Mouse (Mus musculus): Measurements from ENCODE around the gene Cxcr4. TPM values are rescaled to one million over a fixed set of nuclear protein-coding genes. Genes with fewer than 3 reads are reported as not detected.

Gene Cxcr4
- polyA plus RNA-seq, 1 experiment = 2.3 TPM

DNA sequence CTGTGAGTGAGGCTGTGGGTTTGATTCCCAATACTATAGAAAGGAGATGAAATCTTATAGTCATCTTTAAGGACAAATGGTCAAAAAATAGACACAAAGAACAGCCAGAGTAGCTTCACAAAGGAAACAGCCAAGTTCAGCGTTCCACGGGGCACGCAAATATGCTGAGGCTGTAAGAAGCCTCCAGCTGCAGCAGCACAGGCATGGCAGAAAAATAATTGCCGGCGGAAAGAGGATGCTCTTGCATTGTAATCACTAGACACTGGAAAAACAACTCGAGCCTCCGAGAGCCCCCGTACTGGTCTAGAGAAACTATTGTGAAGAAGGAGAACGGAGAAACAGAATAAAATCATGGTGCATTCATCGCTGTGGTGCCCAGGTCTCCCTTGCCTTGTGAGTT, 52.5 kb downstream of the Cxcr4 start:
- Histone ChIP-seq H3K27ac (replicated peaks; ENCODE audit: low read depth, low read length) (no peak overlapping the region), H3K4me3 (ENCODE audit: insufficient read depth, low read depth, low read length) (no peak overlapping the region), H3K4me1 (ENCODE audit: control insufficient read depth, insufficient read depth, insufficient read length, low read length) (peaks cover 6% of the 10 kb centered on the region; the same call in 1 of the 2 replicates)

Other genes with a start within 250 kb of the Cxcr4 start
- gene Mcm6, start 232.6 kb downstream of the Cxcr4 start, polyA plus RNA-seq (2012; ENCODE audit: insufficient read depth, insufficient read length, missing spikeins) = 1.9 and 2.1 TPM in 2 replicates
- gene Dars, start 174.9 kb downstream of the Cxcr4 start, polyA plus RNA-seq (2012; ENCODE audit: insufficient read depth, insufficient read length, missing spikeins) = 70.1 and 74.0 TPM in 2 replicates